Mouse (Mus musculus): Measurements from ENCODE around the gene Bag5.
"Not testable (repeated sequence)": the region's sequence is repeated elsewhere in the genome, so short reads cannot be mapped to it uniquely, and the experiment has no call there.

Bag5 gene

GRCm38 (mm10) chr12:111713004-111713651, at the start of gene Bag5, which contains the start of gene Apopt1:
Gene Bag5 (minus strand): TSS chr12:111713257.
Gene Apopt1 (plus strand): TSS chr12:111713261.
- DNase-seq (ENCODE audit: low spot score): peak; percentile 82

- no peak for DNase-seq (ENCODE audit: low spot score)
These were observed 47.4 kb upstream of the Bag5 start for GRCm38 (mm10) chr12:111760306-111760908.

GRCm38 (mm10) chr12:111759176-111760061, 46.4 kb upstream of the Bag5 start:
- peak; percentile 47 for DNase-seq (ENCODE audit: low spot score)

GRCm38 (mm10) chr12:111758381-111759175, 45.5 kb upstream of the Bag5 start, which contains the start of gene Klc1:
Gene Klc1 (plus strand): TSS chr12:111758849.
- DNase-seq (ENCODE audit: low spot score): peak; percentile 80

- DNase-seq (ENCODE audit: low spot score): no peak
These were observed 44.7 kb upstream of the Bag5 start for GRCm38 (mm10) chr12:111757561-111758325.

GRCm38 (mm10) chr12:111756698-111757082, 43.6 kb upstream of the Bag5 start:
- DNase-seq (ENCODE audit: low spot score): no peak

GRCm38 (mm10) chr12:111756082-111756697, 43.1 kb upstream of the Bag5 start:
- DNase-seq (ENCODE audit: low spot score): no peak

- no peak for DNase-seq (ENCODE audit: low spot score)
These were observed 42.2 kb upstream of the Bag5 start for GRCm38 (mm10) chr12:111755231-111755630.

- DNase-seq (ENCODE audit: low spot score): no peak
These were observed 41.7 kb upstream of the Bag5 start for GRCm38 (mm10) chr12:111754710-111755109.

GRCm38 (mm10) chr12:111753347-111753746, 40.3 kb upstream of the Bag5 start:
- DNase-seq (ENCODE audit: low spot score): no peak

- DNase-seq (ENCODE audit: low spot score): no peak
These were observed 39.4 kb upstream of the Bag5 start for GRCm38 (mm10) chr12:111752491-111752890.

- DNase-seq (ENCODE audit: low spot score): no peak
These were observed 37.7 kb upstream of the Bag5 start for GRCm38 (mm10) chr12:111750739-111751138.

GRCm38 (mm10) chr12:111747421-111747820, 34.4 kb upstream of the Bag5 start:
- DNase-seq (ENCODE audit: low spot score): no peak

- DNase-seq (ENCODE audit: low spot score): peak; percentile 59
These were observed 33.0 kb upstream of the Bag5 start for GRCm38 (mm10) chr12:111746091-111746490.

GRCm38 (mm10) chr12:111745274-111745673, 32.2 kb upstream of the Bag5 start:
- DNase-seq (ENCODE audit: low spot score): no peak

GRCm38 (mm10) chr12:111743981-111744423, 30.9 kb upstream of the Bag5 start:
- no peak for DNase-seq (ENCODE audit: low spot score)

- no peak for DNase-seq (ENCODE audit: low spot score)
These were observed 30.4 kb upstream of the Bag5 start for GRCm38 (mm10) chr12:111743419-111743818.

GRCm38 (mm10) chr12:111741338-111741737, 28.3 kb upstream of the Bag5 start:
- no peak for DNase-seq (ENCODE audit: low spot score)

- DNase-seq (ENCODE audit: low spot score): peak; percentile 48
These were observed 25.7 kb upstream of the Bag5 start for GRCm38 (mm10) chr12:111738754-111739153.

GRCm38 (mm10) chr12:111737370-111737769, 24.3 kb upstream of the Bag5 start:
- no peak for DNase-seq (ENCODE audit: low spot score)

GRCm38 (mm10) chr12:111736676-111737075, 23.6 kb upstream of the Bag5 start:
- not testable (repeated sequence) for DNase-seq (ENCODE audit: low spot score)

All from urinary bladder, postnatal 25 days (tissue).